Comparison of ENCODE assay signal across 9 mouse cellular contexts in genomic region chr15:9435534-9436180, GRCm38 (mm10). TPM values are rescaled to one million over a fixed set of nuclear protein-coding genes. Genes with fewer than 3 reads are reported as not detected.
DNase-seq lines count a peak whose midpoint lies in the region; ATAC-seq and TF ChIP-seq lines count a peak whose summit lies in the region.
"Had no signal": no experiment of that assay in that cellular context is flagged by ENCODE, and none has a peak within 500 bp of the region (broad histone marks: within the 10 kb centered on the region; RNA-seq: fewer than 3 reads in every experiment).

Gene Capsl (plus strand): TSS chr15:9436028.

- intact Hi-C loops in heart, postnatal 14 days (cut with DNase I): no loop called here
- intact Hi-C loops in heart, postnatal 25 days (cut with DNase I): no loop called here

- WGBS in embryonic facial prominence, embryonic 14.5 days: 53% methylated on average over 12 of the region's 12 CpGs
- 37% methylated on average over 12 of the region's 12 CpGs for WGBS in lung, postnatal 0 days

- peak; percentile 92 for ATAC-seq in embryonic facial prominence, embryonic 14.5 days (ENCODE audit: low read depth)
- ATAC-seq in lung, postnatal 0 days: peak; percentile 100

- H3K27ac ChIP-seq in embryonic facial prominence, embryonic 14.5 days (replicated peaks; ENCODE audit: low read depth, low read length): no peak within 1 kb of the TSS
- no peak within 1 kb of the TSS for H3K27ac ChIP-seq in lung, postnatal 0 days (ENCODE audit: low read length)

- TF ChIP-seq EP300 in lung, postnatal 0 days (IDR thresholded peaks at IDR 0.05): no peak

- H3K4me1 ChIP-seq in embryonic facial prominence, embryonic 14.5 days (ENCODE audit: control insufficient read depth, insufficient read depth, low read length): no peaks in the 10 kb centered on the region
- H3K4me1 ChIP-seq in lung, postnatal 0 days (ENCODE audit: insufficient read depth, low read depth, low read length): no peaks in the 10 kb centered on the region

- no peak for TF ChIP-seq CTCF in lung, postnatal 0 days (IDR thresholded peaks at IDR 0.05)

- no peaks in the 10 kb centered on the region for H3K9me3 ChIP-seq in embryonic facial prominence, embryonic 14.5 days (ENCODE audit: control insufficient read depth, low read length)
- H3K9me3 ChIP-seq in lung, postnatal 0 days (ENCODE audit: low read length): no peaks in the 10 kb centered on the region

- H3K4me2 ChIP-seq in embryonic facial prominence, embryonic 14.5 days (ENCODE audit: low read depth, low read length): peak within 1 kb of the TSS; percentile 29; the same call in 1 of the 2 replicates
- H3K4me2 ChIP-seq in lung, postnatal 0 days (replicated peaks; ENCODE audit: low read depth, low read length): peak within 1 kb of the TSS; percentile 25

- peak; percentile 12 to 23 for DNase-seq in heart, postnatal 14 days
- no peak for DNase-seq in heart, postnatal 25 days (ENCODE audit: low spot score)
- peak; percentile 77 for DNase-seq in embryonic facial prominence, embryonic 14.5 days (ENCODE audit: low spot score)
- peak; percentile 85 for DNase-seq in induced T-regulatory cell, adult 2 months (ENCODE audit: low read depth)
- peak; percentile 25 for DNase-seq in left cerebral cortex, adult 11 months (ENCODE audit: low spot score)
- DNase-seq in lung, postnatal 0 days (ENCODE audit: low spot score): peak; percentile 73
- DNase-seq in retina, embryonic 14.5 days (ENCODE audit: low spot score): peak; percentile 47
- peak; percentile 32 to 67 for DNase-seq in urinary bladder, postnatal 4 days (ENCODE audit: low spot score in 2 of 2)

- no peak within 1 kb of the TSS for H3K9ac ChIP-seq in embryonic facial prominence, embryonic 14.5 days (ENCODE audit: low read depth, low read length)
- no peak within 1 kb of the TSS for H3K9ac ChIP-seq in lung, postnatal 0 days (replicated peaks; ENCODE audit: low read depth)

- no peaks in the 10 kb centered on the region for H3K27me3 ChIP-seq in embryonic facial prominence, embryonic 14.5 days (replicated peaks; ENCODE audit: control insufficient read depth, insufficient read depth, low read length)
- no peaks in the 10 kb centered on the region for H3K27me3 ChIP-seq in lung, postnatal 0 days (replicated peaks; ENCODE audit: insufficient read depth, low read length)

- H3K4me3 ChIP-seq in embryonic facial prominence, embryonic 14.5 days (ENCODE audit: low read depth, low read length): no peak within 1 kb of the TSS
- H3K4me3 ChIP-seq in lung, postnatal 0 days (ENCODE audit: low read depth, low read length): peak within 1 kb of the TSS; percentile 0; the same call in 1 of the 2 replicates

- no peaks in the 10 kb centered on the region for H3K36me3 ChIP-seq in embryonic facial prominence, embryonic 14.5 days (ENCODE audit: control insufficient read depth, insufficient read depth, low read length)
- H3K36me3 ChIP-seq in lung, postnatal 0 days (ENCODE audit: insufficient read depth, low read length): no peaks in the 10 kb centered on the region

RNA-seq across cellular contexts. Expression of gene Capsl, which starts in this region (rescaled TPM):
- total RNA-seq in heart, postnatal 14 days (2021): under 1 TPM in 1 of 2 experiments, not detected in 1; 0.48 TPM
- not detected for total RNA-seq in heart, postnatal 25 days (2021)
- 4.4 and 11.5 TPM in 2 replicates for polyA plus RNA-seq in embryonic facial prominence, embryonic 14.5 days (2014; fragmentation: Nextera tagmentation; extraction: Ambion mirVana)
- polyA plus RNA-seq in lung, postnatal 0 days (2015; fragmentation: Nextera tagmentation; extraction: Ambion mirVana): 22.1 and 24.2 TPM in 2 replicates
- total RNA-seq: neutrophil, adult 5-6 weeks had no signal

Comparison
In these comparisons a context has a peak if more than half of its experiments do, and no peak if none do; other contexts are left out.
1. Peak in DNase-seq in heart, postnatal 14 days; RNA of the gene not detected or under 1 TPM.